Mouse (Mus musculus): ENCODE data around the gene Smyd3.
"Not testable (repeated sequence)": the region's sequence is repeated elsewhere in the genome, so short reads cannot be mapped to it uniquely, and the experiment has no call there.

Gene Smyd3

DNA sequence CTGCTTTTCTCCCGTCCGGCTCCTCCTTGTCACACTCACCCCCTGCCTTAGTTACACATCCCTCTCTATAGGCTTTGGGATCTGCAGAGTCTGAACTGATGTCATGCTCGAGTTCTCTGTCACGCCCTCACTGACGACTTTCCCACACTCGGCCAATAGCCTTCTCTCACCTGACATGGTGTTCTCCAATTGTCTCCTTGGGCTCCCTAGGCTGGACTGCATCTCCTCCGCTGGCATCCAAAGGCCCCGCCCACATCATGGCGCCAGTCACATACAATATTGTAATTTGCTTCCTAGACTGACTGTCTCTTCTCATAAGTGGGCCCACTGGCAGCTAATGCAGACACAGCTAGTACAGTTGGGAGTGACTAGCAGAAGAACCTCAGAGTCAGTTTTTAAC, 304.5 kb downstream of the Smyd3 start:
- no peak for DNase-seq

DNA sequence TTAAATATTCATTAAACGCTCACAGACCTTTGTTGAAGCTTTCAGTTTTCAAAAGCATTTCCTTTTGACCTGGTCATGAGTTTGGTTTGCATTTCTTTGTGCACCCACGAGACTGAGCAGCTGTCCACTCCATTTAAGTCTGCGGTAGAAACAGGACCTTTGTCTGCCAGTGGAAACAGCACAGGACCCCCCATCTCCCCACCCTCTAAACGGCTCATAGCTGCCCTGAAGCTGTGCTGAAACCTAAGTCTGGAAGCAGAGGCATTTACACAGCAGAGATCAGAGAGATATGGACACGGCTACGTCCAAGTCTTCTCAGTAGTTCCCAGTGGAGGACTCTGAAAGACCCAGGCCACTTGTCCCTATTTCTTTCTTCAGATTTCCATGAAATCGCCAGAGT, 305.5 kb downstream of the Smyd3 start:
- DNase-seq: peak; percentile 31

DNA sequence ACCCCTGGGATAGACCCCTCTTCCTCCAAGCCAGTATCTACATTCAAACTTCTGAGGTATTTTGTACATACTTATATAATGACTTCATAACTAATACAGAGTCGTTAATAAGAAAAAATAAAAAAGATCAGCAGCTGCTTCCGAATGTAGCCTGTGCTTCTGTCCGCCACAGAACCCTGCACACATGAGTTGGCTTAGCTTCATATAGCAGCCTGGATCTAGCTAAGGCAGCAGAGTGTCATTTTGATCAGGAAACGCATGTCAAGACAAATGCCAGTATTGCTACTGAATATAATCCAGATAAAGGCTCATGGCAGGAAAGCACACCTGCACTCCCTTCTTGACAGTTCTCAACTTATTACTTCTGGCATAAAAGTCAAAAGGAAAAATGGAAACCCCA, 306.5 kb downstream of the Smyd3 start:
- DNase-seq: peak; percentile 43

DNA sequence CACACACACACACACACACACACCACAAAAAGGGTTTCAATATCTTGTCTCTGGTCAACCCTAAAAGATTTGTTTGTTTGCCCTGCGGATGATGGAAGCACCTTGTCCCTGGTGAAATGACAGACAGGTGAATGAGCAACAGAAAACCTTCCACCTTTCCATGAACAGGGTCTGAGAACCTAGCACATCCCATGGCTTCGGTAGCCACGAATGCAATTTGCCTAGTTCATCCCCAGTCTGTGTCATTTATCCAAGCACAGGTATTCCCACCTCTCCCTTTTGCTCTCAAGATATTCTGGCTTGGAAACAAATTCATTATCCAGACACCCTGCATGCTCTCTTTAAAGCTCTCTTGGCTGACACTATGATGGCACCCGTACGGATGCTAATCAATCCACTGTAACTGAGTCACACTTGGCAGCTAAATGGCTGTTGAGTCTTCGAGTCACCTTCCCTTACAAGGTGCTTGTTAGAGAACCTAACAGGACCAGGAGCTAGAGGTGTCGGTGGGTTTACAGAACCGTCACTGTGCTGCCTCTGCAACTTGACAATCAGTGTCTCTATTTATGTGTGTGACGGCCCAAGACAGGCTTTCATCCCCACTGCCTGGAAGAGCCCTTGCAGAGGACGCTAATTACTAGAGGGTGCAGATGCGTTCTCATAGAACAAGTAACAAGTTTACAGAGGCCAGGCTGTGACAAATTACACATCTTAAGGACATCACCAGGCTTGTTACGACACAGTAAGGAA, 309.8 kb downstream of the Smyd3 start:
- no peak for DNase-seq

DNA sequence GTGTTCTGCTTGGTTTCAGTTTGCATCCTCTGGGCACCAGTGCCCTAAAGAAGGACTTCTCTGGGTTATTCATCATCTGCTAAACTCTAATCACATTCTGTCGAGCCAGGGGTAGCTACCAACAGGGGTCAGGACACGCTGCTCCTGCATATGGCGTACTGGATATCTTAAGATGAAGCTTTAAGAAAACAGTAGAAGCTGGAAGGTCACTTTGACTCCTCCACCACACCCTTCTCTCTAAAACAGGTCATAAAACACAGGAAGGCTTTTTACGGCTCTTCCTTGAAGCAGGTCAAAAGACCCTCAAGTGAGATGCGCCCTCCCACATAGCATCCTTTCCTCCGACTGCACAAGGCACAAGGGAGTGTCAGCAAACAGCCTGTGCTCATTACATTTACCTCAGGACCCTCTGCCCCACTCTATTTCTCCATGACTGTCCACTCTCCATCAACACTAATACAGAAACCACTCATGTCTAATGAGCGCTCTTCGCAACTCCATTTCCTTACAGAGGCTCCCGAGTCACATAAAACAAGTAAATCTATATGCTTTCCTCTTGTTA, 310.6 kb downstream of the Smyd3 start:
- no peak for DNase-seq

DNA sequence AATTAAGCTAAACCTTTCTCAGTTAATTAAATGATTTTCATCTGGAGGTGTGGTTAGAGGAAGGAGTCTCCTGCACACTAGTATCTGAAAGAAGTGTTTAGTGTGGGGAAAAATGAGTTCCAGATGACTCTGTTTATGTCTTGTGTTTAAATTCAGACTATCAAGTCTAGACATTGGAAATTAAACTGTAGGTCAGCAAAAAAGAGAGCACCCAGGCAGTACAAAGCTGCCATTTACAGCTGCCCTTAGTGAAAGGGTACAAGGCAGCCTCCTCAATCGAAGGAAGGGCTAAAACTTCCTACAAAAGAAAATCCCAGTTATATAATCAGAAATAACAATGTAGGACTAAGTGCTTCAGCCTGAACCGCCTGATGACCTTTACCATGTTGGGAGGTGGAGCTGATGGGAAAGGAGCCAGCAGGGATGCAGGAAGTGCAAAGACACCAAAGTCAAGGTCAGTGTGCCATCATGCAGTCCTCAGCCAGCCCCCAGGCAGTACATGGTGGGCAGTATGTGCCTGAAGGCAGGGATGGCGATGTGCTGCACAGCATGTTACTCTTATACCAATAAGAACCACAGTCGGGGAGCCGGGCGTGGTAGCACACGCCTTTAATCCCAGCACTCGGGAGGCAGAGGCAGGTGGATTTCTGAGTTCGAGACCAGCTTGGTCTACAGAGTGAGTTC, 319.2 kb downstream of the Smyd3 start:
- DNase-seq: no peak

DNA sequence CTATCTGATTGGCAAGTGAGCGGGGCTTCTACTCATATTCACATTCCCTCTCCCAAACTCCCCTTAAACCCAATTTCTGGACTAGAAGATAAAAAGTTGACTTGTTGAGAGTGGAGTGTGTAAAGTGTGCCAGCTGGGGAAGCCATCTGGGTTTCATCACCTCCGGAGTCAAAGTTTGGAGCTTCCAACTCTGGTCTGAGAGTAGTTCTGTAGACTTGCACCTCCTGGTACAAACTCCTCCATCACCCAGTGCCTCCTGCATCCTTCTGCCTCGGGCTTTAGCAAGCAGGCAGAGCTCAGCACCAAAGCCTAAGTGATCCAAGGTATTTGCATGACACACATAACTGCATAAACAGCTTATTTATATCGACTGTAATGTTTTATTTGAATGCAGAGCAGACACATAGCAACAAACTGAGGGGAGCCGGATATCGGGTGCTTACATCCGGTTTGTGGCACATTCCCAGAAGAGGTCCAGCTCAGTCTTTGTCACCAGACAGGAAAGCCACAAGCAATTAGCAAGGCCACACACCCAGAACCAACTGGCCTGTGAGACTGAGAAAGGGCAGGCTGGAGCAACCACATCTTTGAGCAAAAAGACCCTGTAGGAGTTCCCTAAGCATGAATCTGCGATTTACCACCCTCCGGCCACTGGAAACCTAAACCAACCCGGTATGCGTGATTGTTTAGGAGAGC, 319.9 kb downstream of the Smyd3 start:
- DNase-seq: no peak

DNA sequence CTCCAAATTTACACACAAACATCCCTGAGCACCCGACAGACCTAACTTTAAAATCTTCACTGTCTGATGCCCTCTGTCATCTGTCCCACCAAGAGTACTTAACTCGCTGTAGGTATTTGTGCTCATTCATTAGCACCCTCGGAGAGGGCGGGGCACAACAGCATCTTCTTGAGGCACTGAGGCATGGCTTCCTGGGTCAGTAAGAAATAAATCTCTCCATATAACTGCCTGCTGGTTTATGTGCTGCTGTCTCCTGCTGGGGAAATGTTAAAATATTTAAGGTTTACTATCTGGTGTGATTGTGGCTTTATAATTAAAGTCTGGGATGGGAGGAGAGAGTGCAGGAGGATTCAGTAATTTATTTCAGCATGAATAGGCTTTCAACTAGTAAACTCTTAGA, 320.7 kb downstream of the Smyd3 start:
- no peak for DNase-seq

DNA sequence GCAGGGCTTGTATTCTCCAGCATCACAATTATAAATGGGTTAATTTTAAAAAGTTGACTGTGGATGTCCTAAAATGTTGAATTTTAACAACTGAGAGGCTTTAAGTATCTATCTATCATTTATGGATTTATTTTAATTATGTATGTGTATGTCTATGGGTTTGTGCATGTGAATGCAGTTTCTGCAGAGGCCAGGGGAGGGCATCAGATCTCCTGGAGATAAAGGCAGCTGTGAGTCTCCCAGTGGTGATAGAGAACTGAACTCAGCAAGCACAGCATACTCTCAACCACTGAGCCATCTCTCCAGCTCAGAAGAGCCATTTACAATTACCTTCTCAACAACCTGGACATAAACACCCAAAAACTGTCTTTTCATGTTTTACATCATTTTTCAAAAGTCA, 321.4 kb downstream of the Smyd3 start:
- DNase-seq: no peak

DNA sequence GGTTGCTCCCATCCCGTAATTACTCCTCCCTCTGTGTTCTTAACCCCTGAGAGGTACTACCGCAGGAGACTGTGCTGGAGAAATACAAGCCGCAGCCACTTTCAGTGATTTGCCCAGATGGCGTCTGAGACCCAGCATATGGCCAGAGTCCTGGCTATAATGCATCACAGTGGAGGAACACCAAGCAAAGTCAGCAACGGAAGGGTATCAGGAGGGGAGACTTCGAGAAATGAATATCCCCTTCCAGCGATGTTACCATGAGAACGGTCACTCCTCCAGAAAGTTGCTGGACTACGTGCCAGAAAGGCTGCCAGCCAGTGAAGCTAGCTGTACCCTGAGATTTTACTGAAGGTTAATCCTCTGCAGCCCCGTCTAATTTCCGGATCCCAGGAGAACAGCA, 325.1 kb downstream of the Smyd3 start:
- no peak for DNase-seq

DNA sequence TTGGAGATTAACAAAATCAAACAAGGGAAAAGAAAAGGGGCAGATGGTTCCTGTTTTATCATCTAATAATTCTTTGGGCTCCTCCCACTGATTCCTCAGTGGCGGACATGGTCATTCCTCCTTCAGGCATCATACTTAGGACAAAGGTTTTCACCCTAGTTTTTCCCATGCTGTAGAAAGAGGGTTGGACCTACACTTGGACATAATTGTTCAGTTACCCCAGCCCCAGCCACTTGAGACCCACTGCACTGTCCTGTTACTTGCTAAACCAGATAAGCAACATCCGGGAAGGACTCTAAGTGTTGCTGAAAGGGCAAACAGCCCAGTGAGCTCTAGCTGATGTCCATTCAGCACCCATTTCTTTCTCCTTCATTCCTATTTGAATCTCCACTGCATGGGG, 327.0 kb downstream of the Smyd3 start:
- DNase-seq: no peak

DNA sequence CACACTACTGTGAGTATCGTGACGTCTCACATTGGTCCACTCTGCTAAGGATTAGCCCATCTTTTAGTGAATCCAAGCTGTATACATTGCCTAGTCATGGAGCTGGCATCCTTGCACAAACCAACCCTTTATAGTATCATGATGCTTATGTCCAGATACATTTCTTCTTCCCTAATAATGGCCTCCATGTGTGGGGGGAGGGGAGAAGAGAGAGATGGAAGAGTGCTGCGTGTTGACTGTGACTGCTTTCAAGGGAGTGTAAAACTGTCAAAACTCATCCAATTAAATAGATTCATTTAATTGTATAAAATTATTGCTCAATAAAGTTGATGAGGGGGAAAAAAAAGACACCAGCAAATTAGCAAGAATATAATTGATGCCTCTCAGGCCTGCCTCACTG, 330.7 kb downstream of the Smyd3 start:
- peak; percentile 46 for DNase-seq

DNA sequence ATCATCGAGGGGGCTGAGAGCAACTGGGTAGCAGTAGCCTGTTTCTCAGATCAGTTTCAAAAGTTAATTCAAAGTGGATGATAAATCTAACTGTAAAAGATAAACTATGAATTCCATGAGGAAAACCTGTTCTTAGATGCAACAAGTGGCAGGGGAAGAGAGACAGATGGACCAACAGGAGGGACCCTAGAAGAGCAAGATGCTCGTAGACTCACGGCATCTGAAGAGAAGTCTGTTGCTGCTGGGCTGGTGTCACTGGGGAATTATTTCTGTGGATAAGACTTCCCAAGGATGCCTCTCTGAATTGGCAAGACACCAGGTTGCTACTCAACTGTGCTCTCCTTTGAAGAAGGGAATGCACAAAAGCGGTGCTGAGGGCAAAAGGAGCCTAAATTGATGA, 333.2 kb downstream of the Smyd3 start:
- no peak for DNase-seq

DNA sequence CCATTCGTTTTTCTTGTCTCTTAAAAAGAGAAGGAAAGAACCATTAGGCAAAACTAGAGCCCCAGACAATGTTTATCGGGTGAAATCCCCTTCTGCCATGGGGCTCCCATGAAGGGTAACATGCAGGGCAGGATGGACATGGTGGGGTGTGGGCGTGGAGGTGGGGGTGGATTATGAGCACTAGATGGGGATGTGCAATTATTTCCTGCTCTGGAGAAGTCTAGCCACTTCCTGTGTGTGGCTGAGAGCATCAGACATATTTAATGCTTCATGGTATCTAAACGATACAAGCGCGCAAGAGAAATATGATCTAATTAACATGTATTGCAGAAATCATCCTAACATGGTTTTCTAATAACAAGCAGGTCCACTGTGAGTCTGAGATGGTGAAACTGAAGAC, 334.3 kb downstream of the Smyd3 start:
- no peak for DNase-seq

DNA sequence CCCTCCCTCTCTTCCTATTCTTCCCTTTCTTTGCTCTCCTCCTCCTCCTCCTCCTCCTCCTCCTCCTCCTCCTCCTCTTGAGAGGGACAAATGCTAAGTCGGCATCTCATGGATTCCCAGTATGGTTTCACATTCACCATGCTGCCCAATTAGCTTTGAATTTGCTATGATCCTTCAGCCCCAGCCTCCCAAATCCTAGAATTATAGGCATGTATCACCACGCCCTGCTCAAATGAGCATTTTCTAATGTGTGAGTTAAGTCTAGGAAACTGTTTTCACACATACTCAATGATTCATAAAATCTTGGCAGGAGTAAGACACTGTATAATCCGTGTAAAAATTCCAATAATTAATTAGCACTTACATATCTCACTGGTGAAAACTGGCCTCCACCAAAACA, 337.3 kb downstream of the Smyd3 start:
- no peak for DNase-seq

DNA sequence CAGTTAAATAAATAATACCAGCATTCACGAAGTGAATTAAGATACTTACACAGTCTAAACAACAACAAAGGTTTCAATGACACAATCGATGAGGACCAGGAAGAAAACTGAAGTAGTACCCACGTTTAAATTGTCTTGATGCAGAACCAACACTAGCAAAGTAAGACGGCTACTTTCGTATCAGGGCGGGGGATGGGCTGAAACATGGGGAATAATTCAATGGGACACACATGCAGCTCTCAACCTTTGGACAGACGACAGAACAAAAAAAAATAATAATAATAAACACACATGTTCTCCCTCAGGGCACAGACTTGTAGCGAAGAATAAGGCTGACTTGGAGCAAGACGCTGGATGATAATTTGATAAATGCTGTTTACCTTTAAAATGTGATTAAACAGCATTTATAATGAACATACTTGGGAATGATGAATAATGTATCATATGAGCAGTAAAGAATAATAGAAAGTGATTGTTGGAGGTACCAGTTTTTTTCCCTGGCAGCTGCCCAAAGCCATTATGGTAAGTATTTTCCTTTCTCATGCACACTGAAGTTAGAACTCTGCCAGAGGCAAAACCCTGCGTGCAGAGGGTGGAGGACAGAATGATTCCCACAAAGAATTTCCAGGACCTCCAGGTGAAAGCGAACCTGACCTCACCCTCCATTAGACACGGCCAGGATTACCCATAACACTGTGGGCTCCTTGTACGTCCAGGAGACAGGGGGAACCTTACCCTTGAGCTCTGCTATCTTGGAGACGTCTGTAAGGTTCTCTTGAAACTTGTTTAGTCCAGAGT, 340.8 kb downstream of the Smyd3 start:
- peak; percentile 15 for DNase-seq

DNA sequence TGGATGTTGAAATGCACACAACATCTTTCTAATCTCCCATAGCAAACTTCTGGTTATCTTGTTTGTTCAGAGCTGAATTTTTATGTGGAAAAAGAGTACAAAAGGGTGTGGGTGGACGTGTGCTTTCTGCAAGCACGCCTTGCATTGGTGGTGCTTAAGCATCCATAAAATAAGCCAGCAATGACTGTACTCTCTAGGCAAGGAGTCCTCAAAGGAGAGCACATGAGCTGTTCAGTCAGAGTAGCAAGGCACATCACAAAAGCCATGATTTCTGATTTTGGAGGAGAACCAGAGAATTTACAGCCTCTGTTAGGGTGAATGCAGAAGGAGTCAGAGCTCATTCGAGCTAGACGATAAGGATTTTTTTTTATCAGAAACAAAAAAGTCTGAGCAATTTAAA, 343.6 kb downstream of the Smyd3 start:
- DNase-seq: no peak

DNA sequence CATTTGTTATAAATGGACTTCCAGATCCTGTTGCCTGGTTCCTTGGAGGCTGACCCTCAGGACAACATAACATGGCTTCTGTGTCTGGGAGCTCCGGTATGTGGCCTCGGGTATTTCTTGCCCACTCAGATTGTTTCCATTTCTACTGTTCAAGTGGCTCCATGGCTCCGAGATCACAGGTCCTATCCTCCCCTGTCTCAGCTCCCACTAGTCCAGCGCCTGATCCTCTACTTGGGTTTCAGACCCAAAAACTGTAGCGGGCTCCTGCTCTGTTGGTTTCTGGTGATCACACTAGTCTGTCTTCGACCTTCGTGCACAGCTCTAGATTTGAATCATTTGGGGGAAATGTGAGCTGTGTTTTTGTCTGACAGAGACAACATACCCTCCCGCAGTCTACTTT, 347.3 kb downstream of the Smyd3 start:
- no peak for DNase-seq

DNA sequence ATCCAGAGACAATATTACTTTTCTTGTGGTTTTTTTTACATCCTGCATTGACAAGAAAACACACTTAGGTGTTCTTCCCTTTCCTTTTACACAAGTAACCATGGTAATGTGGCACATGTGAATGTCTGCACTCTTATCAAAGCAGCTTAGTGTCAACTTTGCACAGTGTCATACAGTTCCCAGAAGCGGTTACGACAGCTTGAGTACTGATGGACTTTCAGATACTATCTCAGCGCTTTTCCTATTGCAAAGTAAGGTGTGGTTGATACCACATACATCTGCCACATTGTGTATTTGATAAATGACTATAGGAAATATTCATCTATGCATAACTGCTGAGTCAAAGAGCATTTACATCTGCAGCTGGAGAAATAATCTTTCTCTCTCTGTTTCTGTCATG, 348.1 kb downstream of the Smyd3 start:
- DNase-seq: no peak

DNA sequence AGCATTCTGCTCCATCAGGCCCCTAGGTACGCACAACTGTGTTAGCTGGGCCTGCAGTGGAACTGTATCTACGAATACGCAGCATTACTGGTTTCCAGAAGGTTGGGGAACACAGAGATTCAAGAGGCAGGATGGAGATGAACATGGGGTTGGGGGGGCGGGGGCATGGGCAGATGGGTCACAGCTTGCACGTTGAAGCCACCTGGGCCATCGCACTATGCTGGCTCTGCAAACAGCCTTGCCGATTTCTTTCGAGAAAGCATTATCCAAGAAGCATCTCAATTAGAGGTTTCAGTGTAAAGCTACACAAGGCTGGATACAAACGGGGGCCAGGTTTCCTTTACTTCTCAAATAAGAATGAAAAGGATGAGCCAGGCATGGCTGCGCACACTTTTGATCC, 348.7 kb downstream of the Smyd3 start:
- DNase-seq: no peak

DNA sequence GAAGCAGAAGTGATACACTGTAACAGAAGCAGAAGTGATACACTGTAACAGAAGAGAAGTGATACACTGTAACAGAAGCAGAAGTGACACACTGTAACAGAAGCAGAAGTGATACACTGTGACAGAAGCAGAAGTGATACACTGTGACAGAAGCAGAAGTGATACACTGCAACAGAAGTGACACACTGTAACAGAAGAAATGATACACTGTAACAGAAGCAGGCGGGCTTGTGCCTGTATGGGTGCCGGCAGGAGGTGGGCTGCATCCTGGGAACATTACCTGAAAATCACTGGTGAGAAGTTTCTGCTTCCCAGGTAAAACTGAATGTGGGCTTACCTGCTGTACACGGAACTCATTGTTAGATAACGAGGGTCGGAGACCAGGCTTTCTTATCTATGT, 353.6 kb downstream of the Smyd3 start:
- DNase-seq: not testable (repeated sequence)

DNA sequence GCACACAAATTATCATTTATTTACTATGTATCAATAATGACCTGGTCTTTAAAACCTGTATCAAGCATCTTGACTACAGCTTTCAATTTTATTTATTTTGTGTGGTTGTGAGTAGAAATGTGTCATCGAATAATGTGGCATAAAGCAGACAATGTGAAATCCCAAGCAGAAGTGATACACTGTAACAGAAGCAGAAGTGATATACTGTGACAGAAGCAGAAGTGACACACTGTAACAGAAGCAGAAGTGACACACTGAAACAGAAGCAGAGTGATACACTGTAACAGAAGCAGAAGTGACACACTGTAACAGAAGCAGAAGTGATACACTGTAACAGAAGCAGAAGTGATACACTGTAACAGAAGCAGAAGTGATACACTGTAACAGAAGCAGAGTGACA, 355.1 kb downstream of the Smyd3 start:
- DNase-seq: not testable (repeated sequence)

DNA sequence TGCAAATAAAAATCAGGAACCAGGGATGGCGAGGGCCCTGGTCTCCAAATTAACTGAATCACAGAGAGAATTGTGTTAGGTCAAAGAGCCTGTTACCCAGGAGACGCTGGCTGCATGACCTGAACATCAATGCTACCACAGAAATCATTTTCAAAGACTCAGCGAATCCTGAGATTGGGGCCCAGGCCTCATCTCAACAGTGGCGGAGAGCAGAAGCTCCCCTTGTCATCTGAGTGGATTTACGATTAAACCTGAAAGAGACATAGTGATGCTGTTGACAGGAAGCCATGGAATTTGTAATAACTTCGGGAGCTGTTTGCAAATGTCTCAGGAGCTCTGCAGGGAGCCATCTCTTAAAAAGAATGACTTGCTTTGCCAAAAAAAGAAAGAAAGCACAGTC, 355.9 kb downstream of the Smyd3 start:
- no peak for DNase-seq
